Mouse (Mus musculus) stomach, postnatal 0 days (tissue): ENCODE data around the gene Tm6sf1.

ENCODE experiments used
- CTCF ChIP-seq: IDR thresholded peaks from 2 replicates; pipeline ENCODE4 v1.5.1; 2016; ENCODE audit warnings: antibody characterized with exemption, low read depth, mild to moderate bottlenecking, moderate library complexity
- EP300 ChIP-seq: optimal IDR thresholded peaks from 2 replicates; pipeline ENCODE3; 2016; ENCODE audit warnings: antibody characterized with exemption

DNA sequence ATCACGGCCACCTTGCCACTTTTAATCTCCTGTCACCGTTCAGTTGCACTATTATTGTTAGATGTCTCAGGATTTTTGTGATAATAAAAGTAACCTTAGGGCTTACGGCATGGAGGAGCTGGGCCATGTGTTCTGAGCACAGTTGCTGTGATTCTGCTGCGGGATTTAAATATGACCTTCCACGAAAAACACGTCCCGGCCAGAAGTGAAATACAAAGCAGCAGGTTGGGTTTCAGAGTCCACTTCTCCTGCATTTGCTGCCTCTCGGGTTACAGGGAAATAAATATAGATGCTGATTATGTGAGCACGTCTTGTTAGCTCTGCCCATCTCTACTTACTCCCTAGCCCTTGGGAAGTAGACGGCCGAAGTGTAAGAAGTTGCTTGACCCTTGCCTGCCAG, 14.0 kb upstream of the Tm6sf1 start:
- TF ChIP-seq CTCF: no peak
- TF ChIP-seq EP300: no peak
